Mouse (Mus musculus): ENCODE results near the gene Kat2b. TPM values are rescaled to one million over a fixed set of nuclear protein-coding genes. Genes with fewer than 3 reads are reported as not detected.

Gene Kat2b
- 3.2 and 4.3 TPM in 2 replicates for polyA plus RNA-seq (2012)

DNA sequence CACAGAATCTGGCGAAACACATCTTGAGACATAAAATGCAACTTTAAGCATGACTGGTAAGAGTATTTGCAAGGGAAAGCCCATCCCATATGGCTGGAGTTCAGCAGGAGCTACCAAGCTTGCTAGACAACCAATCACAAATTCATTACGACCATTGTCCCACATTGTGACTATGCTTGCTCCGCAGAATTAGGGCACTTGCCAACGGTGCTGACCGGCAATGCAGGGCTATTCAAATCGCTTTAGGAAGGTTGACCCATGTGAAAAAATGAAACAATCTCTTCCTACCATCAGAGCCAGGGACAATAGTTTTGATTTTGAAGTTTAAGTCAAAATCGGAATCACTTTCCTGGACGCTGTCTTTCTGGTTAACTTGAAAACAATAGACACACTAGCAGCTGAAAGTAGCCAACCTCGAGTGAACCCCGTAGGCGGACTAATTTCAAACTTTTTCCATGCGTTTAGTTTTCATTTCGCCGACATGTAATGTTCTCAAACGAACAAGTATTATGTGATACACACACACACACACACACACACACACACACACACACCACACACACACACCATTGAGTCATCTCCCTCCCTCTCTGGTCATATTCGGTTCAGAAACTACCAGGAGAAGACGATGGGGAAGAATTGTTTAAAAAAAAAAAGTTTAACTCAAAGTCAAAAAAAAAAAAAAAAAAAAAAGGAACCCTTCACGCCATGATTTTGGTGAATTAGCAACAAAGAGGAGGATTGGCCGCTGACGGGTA is at the start of gene Kat2b:
Gene Kat2b (plus strand): TSS at position 701 of the 758 bp plus-strand sequence.

DNA sequence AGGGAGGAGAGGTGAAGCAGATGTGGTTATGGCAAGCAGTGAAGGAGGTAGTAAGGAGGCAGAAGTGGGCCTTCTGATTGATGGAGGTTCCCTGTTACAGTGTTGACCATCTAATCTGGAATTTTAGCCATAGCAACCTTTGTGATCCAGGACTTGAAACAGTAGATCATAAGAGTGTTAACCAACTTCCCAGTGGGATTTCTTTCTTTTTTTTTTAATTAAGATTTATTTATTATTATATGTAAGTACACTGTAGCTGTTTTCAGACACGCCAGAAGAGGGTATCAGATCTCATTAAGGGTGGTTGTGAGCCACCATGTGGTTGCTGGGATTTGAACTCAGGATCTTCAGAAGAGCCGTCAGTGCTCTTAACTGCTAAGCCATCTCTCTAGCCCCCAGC is 27.3 kb upstream of the Kat2b start, which contains the start of gene Pp2d1:
Gene Pp2d1 (minus strand): TSS at position 101 of the 400 bp plus-strand sequence.

DNA sequence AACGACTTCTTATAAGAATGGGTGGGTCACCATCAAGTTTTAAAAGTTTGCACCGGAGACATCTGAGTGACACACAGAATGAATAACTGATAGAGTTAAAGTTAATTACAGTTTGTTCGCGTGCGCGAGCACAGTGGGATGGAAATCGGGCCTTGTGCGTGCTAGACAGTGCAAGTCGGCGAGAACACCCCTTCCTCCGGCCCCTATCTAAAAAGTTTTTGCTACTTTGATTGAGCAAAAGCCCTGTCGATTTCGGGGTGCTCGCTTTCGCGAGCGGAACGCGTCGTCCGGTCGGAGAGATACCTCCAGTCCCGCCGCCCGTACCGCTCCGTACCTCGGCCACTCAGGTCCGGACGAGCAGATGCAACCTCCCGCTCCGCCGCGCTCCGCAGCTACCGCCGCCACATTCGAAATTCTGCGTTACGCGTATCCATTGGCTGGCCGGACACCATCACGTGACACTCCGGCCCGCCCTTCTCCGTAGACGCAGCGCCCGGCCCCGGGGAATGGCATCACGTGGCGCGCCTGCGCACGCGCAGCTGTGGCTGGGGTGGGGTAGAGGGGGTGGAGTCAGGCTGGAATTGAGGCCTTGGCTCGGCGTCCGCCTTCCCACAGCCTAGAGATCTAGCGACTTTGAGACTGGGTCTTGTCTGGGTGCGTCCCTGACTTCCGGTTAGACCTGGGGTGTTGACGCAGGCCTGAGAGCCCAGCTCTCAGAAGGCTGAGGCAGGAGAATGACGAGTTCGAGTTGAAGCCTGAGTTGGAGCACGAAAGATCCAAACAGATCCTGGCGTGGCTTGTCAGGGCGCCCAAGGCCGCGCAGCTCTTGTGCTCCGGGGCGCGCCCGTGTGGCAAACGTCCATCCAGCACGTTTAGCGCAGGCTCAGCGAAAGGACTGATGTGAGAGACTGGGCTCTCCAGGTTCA is 122.5 kb downstream of the Kat2b start, which contains the start of gene Sgo1:
Gene Sgo1 (minus strand): TSS at position 457 of the 926 bp plus-strand sequence.

Other genes with a start within 250 kb of the Kat2b start
- gene Efhb, start 103.5 kb upstream of the Kat2b start, polyA plus RNA-seq (2012): not detected in 2 replicates
- 14.5 and 27.1 TPM in 2 replicates for gene Rab5a, start 87.6 kb upstream of the Kat2b start, polyA plus RNA-seq (2012)
- 0.02 TPM in 1 of 2 replicates, not detected in the other for gene Pp2d1, start 27.4 kb upstream of the Kat2b start, polyA plus RNA-seq (2012)
- 11.6 and 16.6 TPM in 2 replicates for gene Sgo1, start 122.5 kb downstream of the Kat2b start, polyA plus RNA-seq (2012)